Mouse (Mus musculus): Measurements from ENCODE around the gene Aamp. TPM values are rescaled to one million over a fixed set of nuclear protein-coding genes. Genes with fewer than 3 reads are reported as not detected.

Gene Aamp
- polyA plus RNA-seq, 1 experiment from 2014 or later: 184 TPM

DNA sequence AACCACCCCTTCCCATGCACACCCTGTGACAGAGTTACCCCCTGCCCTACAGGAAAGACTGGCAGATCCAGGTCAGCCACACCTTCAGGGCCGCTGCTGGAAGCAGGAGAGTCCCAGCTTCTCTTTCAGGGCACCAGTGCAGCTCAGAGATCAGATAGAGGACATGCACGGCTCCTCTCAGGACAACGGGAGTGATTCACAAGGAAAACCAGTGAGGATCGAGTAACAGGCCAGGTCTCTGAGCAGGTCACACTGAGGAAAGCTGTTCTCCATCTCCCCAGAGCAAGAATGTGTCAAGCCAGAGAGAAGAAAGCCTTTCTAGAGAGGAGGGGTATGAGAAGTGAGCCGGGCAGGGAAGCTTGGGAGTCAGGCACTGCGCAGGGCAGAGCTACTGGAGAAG lies 11.9 kb upstream of the Aamp start:
- 0 out of 2 replicates have a peak, but pooled peaks cover 5% of the 10 kb centered on the region for H3K36me3 ChIP-seq (ENCODE audit: control insufficient read depth, insufficient read depth, low read length)
- no peak overlapping the region for H3K4me3 ChIP-seq (replicated peaks; ENCODE audit: low read depth, low read length)
- no peak for DNase-seq
- H3K27me3 ChIP-seq (ENCODE audit: control insufficient read depth, insufficient read depth, low read length): no peaks in the 10 kb centered on the region
- no peak for ATAC-seq (ENCODE audit: low FRiP score, low TSS enrichment)
- WGBS: 71% methylated on average over 6 of the region's 6 CpGs
- H3K4me2 ChIP-seq (ENCODE audit: low read length): no peak overlapping the region
- H3K4me1 ChIP-seq (ENCODE audit: control insufficient read depth, insufficient read depth, low read length): peaks cover 15% of the 10 kb centered on the region
- H3K27ac ChIP-seq (replicated peaks; ENCODE audit: low read depth, low read length): peak overlapping the region; percentile 73; the same call in 1 of the 2 replicates
- no peak overlapping the region; the same call in 1 of the 2 replicates for H3K9ac ChIP-seq (replicated peaks; ENCODE audit: low read length)
- H3K9me3 ChIP-seq (ENCODE audit: control insufficient read depth, low read length): no peaks in the 10 kb centered on the region

DNA sequence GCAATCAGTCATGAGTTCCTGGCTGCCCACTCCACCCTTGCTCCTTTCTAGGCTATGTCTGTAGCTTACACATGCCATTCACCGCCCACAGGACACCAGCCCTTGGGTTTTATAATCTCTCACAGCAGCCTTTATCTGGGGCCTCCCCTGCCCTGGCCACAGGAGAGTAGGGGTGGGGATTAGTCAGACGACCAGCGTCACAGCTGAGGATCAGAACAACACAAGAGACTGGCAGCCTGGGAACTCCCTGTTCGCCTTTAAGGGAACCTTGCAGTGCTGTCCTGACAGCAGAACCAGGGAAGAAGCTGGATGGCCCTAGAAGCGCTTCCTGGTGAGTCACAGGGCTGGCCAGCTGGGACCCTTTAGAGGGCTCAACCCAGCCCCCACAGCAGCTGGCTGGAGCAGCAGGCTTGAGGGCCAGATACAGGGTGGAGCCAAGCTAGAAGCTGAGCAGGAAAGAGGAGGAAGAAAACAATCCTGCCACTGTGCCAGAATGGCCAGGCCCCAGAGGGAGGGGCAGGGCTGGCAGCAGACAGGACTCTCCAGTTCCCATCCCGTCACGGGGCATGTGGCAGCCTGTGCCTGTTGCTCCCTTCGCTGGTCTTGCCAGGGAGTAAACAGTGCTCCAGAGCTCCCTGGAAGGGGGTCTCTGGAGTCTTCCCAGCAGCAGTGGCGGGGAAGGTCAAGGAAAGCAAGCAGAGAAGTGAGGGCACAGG lies 11.1 kb upstream of the Aamp start:
- peak; percentile 80 for ATAC-seq (ENCODE audit: low FRiP score, low TSS enrichment)
- Histone ChIP-seq H3K4me3 (replicated peaks; ENCODE audit: low read depth, low read length) (no peak overlapping the region), H3K9me3 (ENCODE audit: control insufficient read depth, low read length) (no peaks in the 10 kb centered on the region), H3K4me2 (ENCODE audit: low read length) (peak overlapping the region; percentile 0; the same call in 1 of the 2 replicates), H3K4me1 (ENCODE audit: control insufficient read depth, insufficient read depth, low read length) (peaks cover 15% of the 10 kb centered on the region), H3K36me3 (ENCODE audit: control insufficient read depth, insufficient read depth, low read length) (0 out of 2 replicates have a peak, but pooled peaks cover 5% of the 10 kb centered on the region), H3K27me3 (ENCODE audit: control insufficient read depth, insufficient read depth, low read length) (no peaks in the 10 kb centered on the region), H3K9ac (replicated peaks; ENCODE audit: low read length) (peak overlapping the region; percentile 23; the same call in 1 of the 2 replicates), H3K27ac (replicated peaks; ENCODE audit: low read depth, low read length) (peak overlapping the region; percentile 73)
- peak; percentile 72 for DNase-seq
- 16% methylated on average over 9 of the region's 9 CpGs for WGBS

DNA sequence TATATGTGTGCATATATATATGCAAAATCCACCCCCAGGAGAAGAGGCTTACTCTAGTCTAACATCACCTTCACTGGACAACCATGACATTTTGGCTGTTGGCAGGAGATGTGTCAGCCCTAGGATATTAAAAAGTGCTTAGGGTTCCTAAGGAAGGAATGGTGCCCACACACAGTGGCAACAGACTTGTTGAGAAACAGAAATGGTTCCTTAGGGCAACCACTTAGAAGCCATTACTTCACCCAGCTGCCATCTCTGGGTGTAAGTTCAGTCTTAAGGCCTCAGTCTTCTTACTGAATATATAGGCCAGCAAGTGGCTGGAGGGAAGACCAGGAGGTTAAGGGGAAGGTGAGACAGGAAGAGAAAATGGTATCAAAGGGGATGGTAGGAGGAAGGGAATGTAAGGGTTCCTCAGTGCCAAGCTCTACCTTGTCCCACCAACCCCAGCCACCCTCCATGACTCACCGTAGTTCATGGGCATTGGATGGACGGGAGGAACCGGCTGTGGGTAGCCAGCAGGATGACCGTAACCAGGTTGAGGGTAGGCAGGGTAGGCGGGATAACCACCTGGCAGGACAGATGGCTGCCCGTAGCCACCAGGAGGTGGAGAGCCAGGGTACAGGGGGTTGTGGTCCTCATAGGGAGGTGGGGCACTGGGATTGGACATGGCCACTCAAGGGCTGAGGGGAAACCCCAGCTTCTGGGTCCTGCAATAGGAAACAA lies 10.4 kb upstream of the Aamp start:
- 93% methylated on average over 6 of the region's 6 CpGs for WGBS
- Histone ChIP-seq H3K27ac (replicated peaks; ENCODE audit: low read depth, low read length) (peak overlapping the region; percentile 73), H3K9me3 (ENCODE audit: control insufficient read depth, low read length) (no peaks in the 10 kb centered on the region), H3K4me3 (replicated peaks; ENCODE audit: low read depth, low read length) (no peak overlapping the region), H3K36me3 (ENCODE audit: control insufficient read depth, insufficient read depth, low read length) (0 out of 2 replicates have a peak, but pooled peaks cover 10% of the 10 kb centered on the region), H3K4me2 (ENCODE audit: low read length) (no peak overlapping the region; the same call in 1 of the 2 replicates), H3K27me3 (ENCODE audit: control insufficient read depth, insufficient read depth, low read length) (no peaks in the 10 kb centered on the region), H3K9ac (replicated peaks; ENCODE audit: low read length) (no peak overlapping the region), H3K4me1 (ENCODE audit: control insufficient read depth, insufficient read depth, low read length) (peaks cover 15% of the 10 kb centered on the region)
- ATAC-seq (ENCODE audit: low FRiP score, low TSS enrichment) (no peak), DNase-seq (no peak)

DNA sequence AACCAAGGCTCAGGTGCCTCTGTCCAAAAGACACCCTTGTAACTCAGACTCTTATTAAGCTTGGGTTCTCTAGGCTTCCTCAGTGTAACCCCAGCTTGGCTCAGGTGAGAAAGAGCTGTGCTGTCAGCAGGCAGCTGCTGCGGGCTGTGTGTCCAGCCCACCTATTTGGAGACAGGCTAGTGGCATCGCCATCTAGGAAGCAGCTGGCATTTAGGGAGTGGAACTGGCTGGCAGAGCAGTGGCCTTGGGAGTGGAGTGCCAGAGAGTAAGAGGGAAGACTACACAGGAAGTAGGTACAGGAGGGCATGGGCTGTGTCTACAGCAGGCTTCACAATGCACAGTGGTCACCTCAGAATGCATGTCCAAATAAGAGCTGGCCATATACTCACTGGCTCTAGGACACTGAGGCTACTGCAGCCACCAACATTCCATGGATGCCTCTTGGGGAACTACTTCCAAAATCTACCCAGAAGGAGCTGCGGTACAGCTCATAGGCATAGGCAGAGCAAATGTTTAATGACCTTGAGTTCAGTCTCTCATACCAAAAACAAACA lies 9.6 kb upstream of the Aamp start:
- H3K27me3 ChIP-seq (ENCODE audit: control insufficient read depth, insufficient read depth, low read length): no peaks in the 10 kb centered on the region
- ATAC-seq (ENCODE audit: low FRiP score, low TSS enrichment) (no peak), DNase-seq (no peak)
- H3K4me2 ChIP-seq (ENCODE audit: low read length): no peak overlapping the region
- WGBS: 96% methylated on average over 3 of the region's 3 CpGs
- no peaks in the 10 kb centered on the region for H3K9me3 ChIP-seq (ENCODE audit: control insufficient read depth, low read length)
- no peak overlapping the region for H3K4me3 ChIP-seq (replicated peaks; ENCODE audit: low read depth, low read length)
- H3K27ac ChIP-seq (replicated peaks; ENCODE audit: low read depth, low read length): no peak overlapping the region
- peaks cover 15% of the 10 kb centered on the region for H3K4me1 ChIP-seq (ENCODE audit: control insufficient read depth, insufficient read depth, low read length)
- H3K36me3 ChIP-seq (ENCODE audit: control insufficient read depth, insufficient read depth, low read length): 0 out of 2 replicates have a peak, but pooled peaks cover 11% of the 10 kb centered on the region
- H3K9ac ChIP-seq (replicated peaks; ENCODE audit: low read length): no peak overlapping the region

DNA sequence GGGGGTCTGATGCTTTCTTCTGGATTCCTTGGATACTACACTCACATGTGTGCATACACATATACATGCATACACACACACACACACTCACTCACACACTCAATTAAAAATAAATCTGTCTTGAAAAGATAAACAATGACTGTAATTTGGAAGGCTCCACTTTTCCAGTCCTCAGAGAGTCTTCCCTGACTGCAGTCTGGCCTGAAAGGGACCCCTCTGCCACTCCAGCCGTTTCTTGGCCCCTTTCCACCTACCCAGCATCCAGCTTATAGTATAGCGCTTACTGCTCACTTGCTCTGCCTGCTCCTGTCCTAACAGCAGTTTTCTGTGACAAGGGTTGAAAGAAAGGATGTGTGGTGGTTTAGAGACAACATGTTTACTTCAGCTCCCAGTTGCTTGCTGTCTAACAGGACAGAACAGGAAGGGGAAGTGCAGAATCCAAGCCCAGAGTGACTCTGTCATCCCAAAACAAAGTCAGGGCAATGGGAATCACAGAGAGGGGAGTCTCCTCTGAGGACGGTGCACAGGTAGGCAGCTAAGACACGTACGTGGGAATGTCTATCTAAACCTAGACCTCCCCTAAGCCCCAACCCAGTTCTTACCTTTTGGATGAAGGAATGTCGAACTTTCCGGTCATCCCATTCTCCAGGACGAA lies 8.9 kb upstream of the Aamp start:
- Histone ChIP-seq H3K9ac (replicated peaks; ENCODE audit: low read length) (no peak overlapping the region), H3K4me1 (ENCODE audit: control insufficient read depth, insufficient read depth, low read length) (peaks cover 15% of the 10 kb centered on the region)
- WGBS: 85% methylated on average over 8 of the region's 8 CpGs

DNA sequence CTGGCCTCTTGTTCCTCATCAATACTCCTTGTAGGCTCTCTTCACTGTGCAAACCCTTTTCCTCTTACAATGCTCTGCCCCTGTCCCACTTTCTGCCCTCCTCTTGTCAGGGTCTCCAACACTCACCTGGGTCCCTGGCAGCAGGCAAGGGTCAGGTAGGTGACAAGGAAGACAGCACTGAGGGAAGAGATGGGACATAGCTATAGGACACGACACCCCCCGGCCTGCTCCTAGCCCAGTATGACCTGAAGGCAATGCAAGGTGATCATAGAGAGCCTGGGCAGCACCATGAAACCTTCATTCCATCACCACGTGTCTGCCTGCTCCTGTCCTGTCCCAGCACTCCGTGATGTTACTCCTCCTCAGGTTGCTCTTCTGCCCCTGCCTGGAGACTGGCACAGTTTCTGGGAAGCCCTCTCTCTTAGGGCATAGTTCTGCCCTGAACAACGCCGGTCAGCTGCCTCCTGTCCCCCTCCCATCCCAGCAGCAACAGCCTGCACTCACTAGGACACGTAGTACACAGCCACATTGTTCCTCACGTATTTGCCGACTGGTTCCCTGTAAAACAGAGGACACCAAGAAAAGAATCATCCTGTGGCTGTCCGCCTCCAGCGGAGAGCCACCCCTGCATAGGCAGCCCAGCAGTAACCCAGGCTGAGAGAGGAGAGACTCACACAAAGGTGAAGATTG lies 7.9 kb upstream of the Aamp start:
- Histone ChIP-seq H3K4me3 (replicated peaks; ENCODE audit: low read depth, low read length) (no peak overlapping the region), H3K9me3 (ENCODE audit: control insufficient read depth, low read length) (no peaks in the 10 kb centered on the region), H3K9ac (replicated peaks; ENCODE audit: low read length) (no peak overlapping the region), H3K36me3 (ENCODE audit: control insufficient read depth, insufficient read depth, low read length) (0 out of 2 replicates have a peak, but pooled peaks cover 11% of the 10 kb centered on the region), H3K27ac (replicated peaks; ENCODE audit: low read depth, low read length) (no peak overlapping the region), H3K4me1 (ENCODE audit: control insufficient read depth, insufficient read depth, low read length) (peaks cover 15% of the 10 kb centered on the region), H3K4me2 (ENCODE audit: low read length) (no peak overlapping the region), H3K27me3 (ENCODE audit: control insufficient read depth, insufficient read depth, low read length) (no peaks in the 10 kb centered on the region)
- 89% methylated on average over 11 of the region's 11 CpGs for WGBS
- ATAC-seq (ENCODE audit: low FRiP score, low TSS enrichment) (no peak), DNase-seq (no peak)

More for the DNA sequence above, 8.9 kb upstream of the Aamp start:
- Histone ChIP-seq H3K4me3 (replicated peaks; ENCODE audit: low read depth, low read length) (no peak overlapping the region), H3K27ac (replicated peaks; ENCODE audit: low read depth, low read length) (no peak overlapping the region), H3K36me3 (ENCODE audit: control insufficient read depth, insufficient read depth, low read length) (0 out of 2 replicates have a peak, but pooled peaks cover 11% of the 10 kb centered on the region), H3K27me3 (ENCODE audit: control insufficient read depth, insufficient read depth, low read length) (no peaks in the 10 kb centered on the region), H3K9me3 (ENCODE audit: control insufficient read depth, low read length) (no peaks in the 10 kb centered on the region), H3K4me2 (ENCODE audit: low read length) (no peak overlapping the region)
- ATAC-seq (ENCODE audit: low FRiP score, low TSS enrichment): no peak
- DNase-seq: no peak

DNA sequence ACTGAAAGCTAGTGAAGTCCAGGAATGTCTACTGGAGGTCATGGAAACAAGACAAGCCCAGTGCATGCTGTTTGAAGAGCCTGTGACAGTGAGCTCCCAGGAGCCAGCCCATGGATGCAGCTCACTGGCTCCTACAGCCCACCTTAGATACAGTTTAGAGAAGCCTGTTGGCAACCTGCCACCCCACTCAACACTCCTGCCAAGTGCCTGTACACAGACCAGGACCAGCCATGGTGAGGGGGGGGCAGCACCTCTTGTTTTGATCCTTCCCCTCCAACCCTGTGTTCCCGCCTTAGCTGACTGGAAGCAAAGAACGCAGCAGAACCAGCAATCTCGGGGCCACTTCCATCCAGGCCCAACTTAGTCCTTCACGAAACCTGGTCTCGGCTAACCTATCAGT lies 5.6 kb upstream of the Aamp start:
- 96% methylated on average over 5 of the region's 5 CpGs for WGBS
- no peaks in the 10 kb centered on the region for H3K27me3 ChIP-seq (ENCODE audit: control insufficient read depth, insufficient read depth, low read length)
- peaks cover 12% of the 10 kb centered on the region for H3K4me1 ChIP-seq (ENCODE audit: control insufficient read depth, insufficient read depth, low read length)
- H3K4me3 ChIP-seq (replicated peaks; ENCODE audit: low read depth, low read length): no peak overlapping the region
- H3K9me3 ChIP-seq (ENCODE audit: control insufficient read depth, low read length): no peaks in the 10 kb centered on the region
- H3K9ac ChIP-seq (replicated peaks; ENCODE audit: low read length): no peak overlapping the region
- no peak overlapping the region for H3K27ac ChIP-seq (replicated peaks; ENCODE audit: low read depth, low read length)
- 0 out of 2 replicates have a peak, but pooled peaks cover 10% of the 10 kb centered on the region for H3K36me3 ChIP-seq (ENCODE audit: control insufficient read depth, insufficient read depth, low read length)
- ATAC-seq (ENCODE audit: low FRiP score, low TSS enrichment) (no peak), DNase-seq (peak; percentile 25)
- no peak overlapping the region for H3K4me2 ChIP-seq (ENCODE audit: low read length)

DNA sequence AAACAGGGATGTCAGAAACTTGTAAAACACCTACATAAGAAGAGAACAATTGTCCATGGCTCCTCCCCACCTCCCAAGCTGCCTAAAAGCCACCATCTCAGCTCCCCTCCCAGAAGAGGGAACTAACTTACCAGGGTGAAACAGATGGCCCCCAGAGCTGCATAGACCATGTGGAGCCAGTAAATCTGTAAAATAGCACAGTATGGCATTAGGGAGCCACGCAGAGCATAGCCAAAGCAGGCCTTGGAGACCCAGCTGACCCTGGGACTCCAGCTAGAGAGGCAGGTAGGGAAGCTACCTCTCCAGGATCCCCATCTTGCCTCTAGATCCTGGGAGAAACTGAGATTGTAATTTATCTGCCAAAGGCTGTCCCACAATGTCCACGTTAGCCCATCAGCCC lies 5.2 kb upstream of the Aamp start:
- 0 out of 2 replicates have a peak, but pooled peaks cover 9% of the 10 kb centered on the region for H3K36me3 ChIP-seq (ENCODE audit: control insufficient read depth, insufficient read depth, low read length)
- H3K9ac ChIP-seq (replicated peaks; ENCODE audit: low read length): no peak overlapping the region
- no peaks in the 10 kb centered on the region for H3K27me3 ChIP-seq (ENCODE audit: control insufficient read depth, insufficient read depth, low read length)
- DNase-seq: no peak
- H3K4me3 ChIP-seq (replicated peaks; ENCODE audit: low read depth, low read length): no peak overlapping the region
- ATAC-seq (ENCODE audit: low FRiP score, low TSS enrichment): no peak
- H3K27ac ChIP-seq (replicated peaks; ENCODE audit: low read depth, low read length): no peak overlapping the region
- 92% methylated on average over 2 of the region's 2 CpGs for WGBS
- H3K4me1 ChIP-seq (ENCODE audit: control insufficient read depth, insufficient read depth, low read length): peaks cover 8% of the 10 kb centered on the region
- H3K4me2 ChIP-seq (ENCODE audit: low read length): no peak overlapping the region
- no peaks in the 10 kb centered on the region for H3K9me3 ChIP-seq (ENCODE audit: control insufficient read depth, low read length)

All from midbrain, embryonic 14.5 days (tissue).